Mouse (Mus musculus) liver, adult 2 months (tissue): ENCODE results near the gene Slc26a5.

Experiments used
- CTCF ChIP-seq: fragments of 200-500 bp; IDR thresholded peaks from 2 replicates; pipeline ENCODE4 v1.5.1; 2011; ENCODE audit warnings: low read depth, low read length, control low read depth
- POLR2A ChIP-seq: fragments of 200-500 bp; IDR thresholded peaks from 2 replicates; pipeline ENCODE4 v1.6.1; 2011; ENCODE audit warnings: low read length, control low read depth; ENCODE audit not compliant: insufficient read depth; ENCODE audit errors: extremely low read depth

DNA sequence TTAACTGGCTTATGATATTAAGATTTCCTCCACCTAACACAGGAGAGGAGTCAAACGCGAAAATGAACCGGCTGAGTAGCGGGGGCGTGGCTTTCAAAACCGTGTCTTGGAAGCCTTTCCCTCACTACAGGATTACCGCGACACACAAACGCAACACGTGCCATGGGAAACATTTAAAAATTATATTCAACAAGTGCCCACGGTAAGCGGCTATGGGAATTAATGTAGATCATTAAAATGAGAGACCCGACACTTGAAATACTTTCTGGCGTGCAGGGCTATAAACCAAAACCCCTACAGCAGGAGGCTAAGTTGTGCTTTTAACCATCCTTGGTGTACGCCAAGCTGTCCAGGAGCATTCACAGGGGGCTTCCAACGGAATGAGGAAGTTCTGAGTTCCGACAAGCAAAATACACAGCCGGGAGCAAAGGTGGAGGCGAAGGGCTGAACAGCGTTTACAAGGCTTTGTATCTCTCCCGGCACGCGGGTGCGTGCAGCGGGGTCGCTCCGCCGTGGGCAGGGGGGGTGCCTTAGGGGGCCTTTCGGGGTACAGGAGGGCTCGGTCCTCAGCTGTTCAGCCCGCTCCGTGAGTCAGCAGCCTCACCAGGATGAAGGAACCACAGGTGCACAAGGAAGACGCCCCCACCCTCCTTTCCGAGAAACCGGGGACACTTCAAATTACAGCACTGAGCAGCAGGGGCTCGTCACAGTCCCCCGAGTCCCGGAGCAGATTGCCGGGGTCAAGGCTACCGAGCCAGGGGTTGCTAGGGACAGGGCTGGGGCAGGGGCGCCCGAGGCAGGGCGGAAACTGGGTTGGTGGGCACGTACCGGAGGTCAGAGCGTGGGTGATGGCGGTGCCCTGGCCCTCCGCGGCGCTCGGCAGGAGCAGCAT, 81.0 kb downstream of the Slc26a5 start:
- TF ChIP-seq CTCF (no peak), POLR2A (no peak)
